34 mouse cellular contexts compared by ENCODE assay signal in the genomic region with DNA sequence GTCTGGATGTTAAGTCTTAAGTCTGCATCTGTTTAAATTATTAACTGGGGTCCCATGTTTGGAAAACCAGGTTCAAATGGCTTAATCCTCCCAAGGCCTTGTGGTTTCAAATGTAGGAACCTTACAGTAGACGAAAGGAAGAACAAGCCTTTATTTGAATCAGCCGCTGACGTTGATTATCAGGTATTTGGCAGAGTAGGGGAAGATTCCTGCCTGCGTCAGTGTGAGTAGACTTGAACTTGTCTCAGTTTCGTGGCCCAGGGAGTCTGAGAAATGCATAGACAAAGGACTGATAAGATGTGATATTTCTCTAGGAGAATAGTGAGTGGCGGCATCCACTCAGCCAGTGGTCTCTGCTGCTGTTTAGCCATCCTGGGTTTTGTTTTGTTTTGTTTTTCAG.
"Had no signal": no experiment of that assay in that cellular context is flagged by ENCODE, and none has a peak within 500 bp of the region (broad histone marks: within the 10 kb centered on the region; RNA-seq: fewer than 3 reads in every experiment).

No protein-coding gene starts in this region.

- H3K9me3 ChIP-seq: heart, embryonic 12.5 days; heart, embryonic 13.5 days; heart, embryonic 15.5 days; hindbrain, embryonic 10.5 days; hindbrain, embryonic 12.5 days; hindbrain, embryonic 13.5 days; hindbrain, embryonic 15.5 days; intestine, embryonic 15.5 days; kidney, embryonic 15.5 days had no signal

- H3K36me3 ChIP-seq: heart, embryonic 15.5 days; hindbrain, embryonic 15.5 days had no signal

- ATAC-seq: hindbrain, embryonic 16.5 days; hindbrain, postnatal 0 days; inflammation-experienced regulatory T-cells, adult 6 months; intestine, embryonic 15.5 days; intestine, embryonic 16.5 days; intestine, postnatal 0 days had no signal

- H3K4me1 ChIP-seq: heart, embryonic 12.5 days; hindbrain, embryonic 10.5 days; hindbrain, embryonic 12.5 days; hindbrain, embryonic 13.5 days; hindbrain, embryonic 15.5 days; intestine, embryonic 15.5 days; kidney, embryonic 15.5 days had no signal

- DNase-seq: heart, postnatal 10 days; heart, postnatal 14 days; heart, postnatal 36 days; heart, postnatal 4 days; kidney, adult 11 months; kidney, adult 18-20 months; kidney, adult 2 months; kidney, adult 8-10 months; kidney, adult 9 months; kidney, postnatal 10 days; kidney, postnatal 14 days; kidney, postnatal 25 days; kidney, postnatal 36 days; kidney, postnatal 4 days; layer of hippocampus, adult 9-11 months; layer of hippocampus, postnatal 36 days had no signal

- H3K27ac ChIP-seq: heart, embryonic 13.5 days; heart, embryonic 15.5 days; hindbrain, embryonic 10.5 days; hindbrain, embryonic 12.5 days; hindbrain, embryonic 13.5 days; hindbrain, embryonic 14.5 days; hindbrain, embryonic 15.5 days; hindbrain, postnatal 0 days; intestine, embryonic 15.5 days; kidney, embryonic 15.5 days; kidney, postnatal 0 days; layer of hippocampus, adult 2 months; left cerebral cortex, adult 2 months had no signal

- H3K27me3 ChIP-seq: heart, embryonic 12.5 days; heart, embryonic 13.5 days; heart, embryonic 15.5 days; hindbrain, embryonic 12.5 days; hindbrain, embryonic 13.5 days; hindbrain, embryonic 15.5 days; intestine, embryonic 15.5 days; kidney, embryonic 15.5 days had no signal

- H3K9ac ChIP-seq: heart, embryonic 12.5 days; heart, embryonic 13.5 days; heart, embryonic 15.5 days; hindbrain, embryonic 12.5 days; hindbrain, embryonic 13.5 days; hindbrain, embryonic 14.5 days; hindbrain, embryonic 15.5 days; intestine, embryonic 15.5 days; kidney, embryonic 15.5 days had no signal

- H3K4me3 ChIP-seq: heart, embryonic 12.5 days; heart, embryonic 13.5 days; heart, embryonic 15.5 days; hindbrain, embryonic 10.5 days; hindbrain, embryonic 12.5 days; hindbrain, embryonic 13.5 days; hindbrain, embryonic 15.5 days; intestine, embryonic 15.5 days; kidney, embryonic 15.5 days; layer of hippocampus, adult 2 months; left cerebral cortex, adult 2 months had no signal
